Mouse (Mus musculus): ENCODE data around the gene Atxn1.

DNA sequence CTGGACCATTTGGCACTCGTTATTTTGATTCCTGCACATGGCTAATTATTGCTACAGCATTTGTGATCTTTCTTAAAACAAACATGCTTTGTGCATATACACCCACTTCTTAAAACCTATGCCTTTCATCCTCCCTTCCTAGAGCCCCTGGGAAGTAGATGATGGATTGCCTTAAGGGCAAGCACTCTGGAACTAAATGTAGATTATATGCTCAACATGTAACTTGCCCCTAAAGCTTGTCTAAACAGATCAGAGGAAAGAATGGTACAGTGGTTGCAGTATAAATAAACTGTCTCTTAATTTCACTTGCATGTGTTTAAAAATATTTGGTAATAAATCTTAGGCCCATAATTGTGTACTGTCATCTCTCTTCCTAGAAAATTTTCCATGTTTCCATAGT is 370.9 kb downstream of the Atxn1 start:
- TF ChIP-seq GATA1 (IDR thresholded peaks at IDR 0.05; ENCODE audit: borderline replicate concordance, low read length) (no peak), FLI1 (IDR thresholded peaks at IDR 0.05; ENCODE audit: low read length) (no peak)
